Mouse (Mus musculus) midbrain, embryonic 12.5 days (tissue): ENCODE data around the gene Agap2. TPM values are rescaled to one million over a fixed set of nuclear protein-coding genes. Genes with fewer than 3 reads are reported as not detected.

Source experiments
- polyA plus RNA-seq: library from polyadenylated mRNA; unstranded; fragments of >200 nt; fragmentation: Nextera tagmentation; extraction: Ambion mirVana; gene quantifications from 2 replicates; pipeline ENCODE4 v1.2.1, GENCODE M21; 2016

Agap2 gene
- polyA plus RNA-seq, 1 experiment from 2014 or later = 1.3 TPM

Other genes starting within 250 kb of the Agap2 start
- 14.4 and 15.0 TPM in 2 replicates for gene Atp23, start 173.9 kb upstream of the Agap2 start, polyA plus RNA-seq
- 40.1 and 45.4 TPM in 2 replicates for gene Ctdsp2, start 96.6 kb upstream of the Agap2 start, polyA plus RNA-seq
- 3.1 and 3.4 TPM in 2 replicates for gene Avil, start 74.6 kb upstream of the Agap2 start, polyA plus RNA-seq
- gene Tsfm, start 44.4 kb upstream of the Agap2 start, polyA plus RNA-seq = 74.5 and 79.2 TPM in 2 replicates
- gene Mettl1, start 33.9 kb upstream of the Agap2 start, polyA plus RNA-seq = 33.1 and 33.6 TPM in 2 replicates
- 0.20 and 0.24 TPM in 2 replicates for gene Eef1akmt3, start 33.8 kb upstream of the Agap2 start, polyA plus RNA-seq
- 0.09 and 0.16 TPM in 2 replicates for gene Cyp27b1, start 27.0 kb upstream of the Agap2 start, polyA plus RNA-seq
- 4.6 and 5.3 TPM in 2 replicates for gene March9, start 15.1 kb upstream of the Agap2 start, polyA plus RNA-seq
- 2,032 and 2,136 TPM in 2 replicates for gene Cdk4, start 11.8 kb upstream of the Agap2 start, polyA plus RNA-seq
- gene Tspan31, start 5.0 kb upstream of the Agap2 start, polyA plus RNA-seq = 165 and 167 TPM in 2 replicates
- gene Os9, start 45.8 kb downstream of the Agap2 start, polyA plus RNA-seq = 112 and 116 TPM in 2 replicates
- 15.2 and 17.7 TPM in 2 replicates for gene B4galnt1, start 89.9 kb downstream of the Agap2 start, polyA plus RNA-seq
- 0.89 and 1.1 TPM in 2 replicates for gene Slc26a10, start 105.4 kb downstream of the Agap2 start, polyA plus RNA-seq
- 39.6 and 46.1 TPM in 2 replicates for gene Arhgef25, start 114.8 kb downstream of the Agap2 start, polyA plus RNA-seq
- 204 and 205 TPM in 2 replicates for gene Dtx3, start 120.4 kb downstream of the Agap2 start, polyA plus RNA-seq
- gene Pip4k2c, start 136.3 kb downstream of the Agap2 start, polyA plus RNA-seq = 17.0 and 18.1 TPM in 2 replicates
- gene Kif5a, start 188.1 kb downstream of the Agap2 start, polyA plus RNA-seq = 53.9 and 61.6 TPM in 2 replicates
- gene Dctn2, start 191.1 kb downstream of the Agap2 start, polyA plus RNA-seq = 245 and 250 TPM in 2 replicates
- gene Mbd6, start 213.7 kb downstream of the Agap2 start, polyA plus RNA-seq = 20.3 and 21.7 TPM in 2 replicates
- gene Mars, start 236.5 kb downstream of the Agap2 start, polyA plus RNA-seq = 156 and 166 TPM in 2 replicates
- 0.86 and 1.1 TPM in 2 replicates for gene Arhgap9, start 246.7 kb downstream of the Agap2 start, polyA plus RNA-seq